Mouse (Mus musculus): ENCODE measurements around the gene Dph3. TPM values are rescaled to one million over a fixed set of nuclear protein-coding genes. Genes with fewer than 3 reads are reported as not detected.

The Dph3 gene
- polyA plus RNA-seq, 1 experiment from 2014 or later = 94.8 TPM

GRCm38 (mm10) chr14:32106911-32107310 lies 21.4 kb upstream of the Dph3 start:
- ATAC-seq (ENCODE audit: low FRiP score) = no peak
- no peaks in the 10 kb centered on the region for H3K4me1 ChIP-seq (ENCODE audit: control insufficient read depth, insufficient read depth, low read length)
- WGBS = 91% methylated on average over 4 of the region's 4 CpGs

GRCm38 (mm10) chr14:32105663-32106062 lies 20.1 kb upstream of the Dph3 start:
- H3K27ac ChIP-seq (ENCODE audit: low read depth, low read length) = no peak overlapping the region
- no peaks in the 10 kb centered on the region for H3K27me3 ChIP-seq (ENCODE audit: control insufficient read depth, insufficient read depth, low read length)
- ATAC-seq (ENCODE audit: low FRiP score) (no peak), DNase-seq (ENCODE audit: low spot score, missing footprints) (no peak)
- H3K36me3 ChIP-seq (ENCODE audit: control insufficient read depth, insufficient read depth, low read length) = no peaks in the 10 kb centered on the region
- H3K9me3 ChIP-seq (ENCODE audit: control insufficient read depth, low read length) = no peaks in the 10 kb centered on the region
- no peak overlapping the region for H3K9ac ChIP-seq (ENCODE audit: low read length)
- no peak overlapping the region for H3K4me3 ChIP-seq (ENCODE audit: low read depth, low read length)
- H3K4me1 ChIP-seq (ENCODE audit: control insufficient read depth, insufficient read depth, low read length) = no peaks in the 10 kb centered on the region
- whole genome bisulfite sequencing = 66% methylated on average over 7 of the region's 7 CpGs
- H3K4me2 ChIP-seq = no peak overlapping the region

More at GRCm38 (mm10) chr14:32106911-32107310, 21.4 kb upstream of the Dph3 start:
- no peak overlapping the region for H3K4me3 ChIP-seq (ENCODE audit: low read depth, low read length)
- no peak overlapping the region for H3K4me2 ChIP-seq
- no peak overlapping the region for H3K9ac ChIP-seq (ENCODE audit: low read length)
- H3K27ac ChIP-seq (ENCODE audit: low read depth, low read length) = no peak overlapping the region
- H3K9me3 ChIP-seq (ENCODE audit: control insufficient read depth, low read length) = no peaks in the 10 kb centered on the region
- H3K36me3 ChIP-seq (ENCODE audit: control insufficient read depth, insufficient read depth, low read length) = no peaks in the 10 kb centered on the region
- no peaks in the 10 kb centered on the region for H3K27me3 ChIP-seq (ENCODE audit: control insufficient read depth, insufficient read depth, low read length)
- DNase-seq (ENCODE audit: low spot score, missing footprints) = no peak

GRCm38 (mm10) chr14:32103556-32103955 lies 18.0 kb upstream of the Dph3 start:
- DNase-seq (ENCODE audit: low spot score, missing footprints) = no peak
- 80% methylated on average over 4 of the region's 4 CpGs for WGBS
- H3K36me3 ChIP-seq (ENCODE audit: control insufficient read depth, insufficient read depth, low read length) = peaks cover 6% of the 10 kb centered on the region; the same call in 1 of the 2 replicates

GRCm38 (mm10) chr14:32098951-32099350 lies 13.4 kb upstream of the Dph3 start:
- no peak overlapping the region for H3K4me2 ChIP-seq
- no peak overlapping the region for H3K27ac ChIP-seq (ENCODE audit: low read depth, low read length)
- H3K9me3 ChIP-seq (ENCODE audit: control insufficient read depth, low read length) = no peaks in the 10 kb centered on the region
- no peaks in the 10 kb centered on the region for H3K27me3 ChIP-seq (ENCODE audit: control insufficient read depth, insufficient read depth, low read length)
- H3K9ac ChIP-seq (ENCODE audit: low read length) = no peak overlapping the region
- ATAC-seq (ENCODE audit: low FRiP score) = no peak
- DNase-seq (ENCODE audit: low spot score, missing footprints) = no peak
- H3K4me1 ChIP-seq (ENCODE audit: control insufficient read depth, insufficient read depth, low read length) = no peaks in the 10 kb centered on the region
- no peak overlapping the region for H3K4me3 ChIP-seq (ENCODE audit: low read depth, low read length)
- H3K36me3 ChIP-seq (ENCODE audit: control insufficient read depth, insufficient read depth, low read length) = peaks cover 16% of the 10 kb centered on the region
- 94% methylated on average over 3 of the region's 3 CpGs for WGBS

More at GRCm38 (mm10) chr14:32103556-32103955, 18.0 kb upstream of the Dph3 start:
- H3K27ac ChIP-seq (ENCODE audit: low read depth, low read length) = no peak overlapping the region
- H3K27me3 ChIP-seq (ENCODE audit: control insufficient read depth, insufficient read depth, low read length) = no peaks in the 10 kb centered on the region
- no peak overlapping the region for H3K4me2 ChIP-seq
- no peak overlapping the region for H3K4me3 ChIP-seq (ENCODE audit: low read depth, low read length)
- no peaks in the 10 kb centered on the region for H3K9me3 ChIP-seq (ENCODE audit: control insufficient read depth, low read length)
- no peak for ATAC-seq (ENCODE audit: low FRiP score)
- H3K4me1 ChIP-seq (ENCODE audit: control insufficient read depth, insufficient read depth, low read length) = no peaks in the 10 kb centered on the region
- no peak overlapping the region for H3K9ac ChIP-seq (ENCODE audit: low read length)

GRCm38 (mm10) chr14:32097691-32098090 lies 12.2 kb upstream of the Dph3 start:
- Histone ChIP-seq H3K9me3 (ENCODE audit: control insufficient read depth, low read length) (no peaks in the 10 kb centered on the region), H3K27ac (ENCODE audit: low read depth, low read length) (no peak overlapping the region), H3K36me3 (ENCODE audit: control insufficient read depth, insufficient read depth, low read length) (peaks cover 16% of the 10 kb centered on the region), H3K4me1 (ENCODE audit: control insufficient read depth, insufficient read depth, low read length) (no peaks in the 10 kb centered on the region), H3K27me3 (ENCODE audit: control insufficient read depth, insufficient read depth, low read length) (no peaks in the 10 kb centered on the region), H3K9ac (ENCODE audit: low read length) (no peak overlapping the region), H3K4me2 (no peak overlapping the region), H3K4me3 (ENCODE audit: low read depth, low read length) (no peak overlapping the region)
- no peak for DNase-seq (ENCODE audit: low spot score, missing footprints)
- ATAC-seq (ENCODE audit: low FRiP score) = no peak
- 98% methylated on average over 7 of the region's 7 CpGs for WGBS

- Histone ChIP-seq H3K9ac (ENCODE audit: low read length) (no peak overlapping the region), H3K4me3 (ENCODE audit: low read depth, low read length) (no peak overlapping the region), H3K27me3 (ENCODE audit: control insufficient read depth, insufficient read depth, low read length) (no peaks in the 10 kb centered on the region), H3K27ac (ENCODE audit: low read depth, low read length) (no peak overlapping the region), H3K4me2 (no peak overlapping the region), H3K4me1 (ENCODE audit: control insufficient read depth, insufficient read depth, low read length) (no peaks in the 10 kb centered on the region), H3K9me3 (ENCODE audit: control insufficient read depth, low read length) (no peaks in the 10 kb centered on the region), H3K36me3 (ENCODE audit: control insufficient read depth, insufficient read depth, low read length) (peaks cover 16% of the 10 kb centered on the region)
- DNase-seq (ENCODE audit: low spot score, missing footprints) (no peak), ATAC-seq (ENCODE audit: low FRiP score) (no peak)
- WGBS = 84% methylated on average over 5 of the region's 5 CpGs
Measured at GRCm38 (mm10) chr14:32096740-32097139, 11.2 kb upstream of the Dph3 start.

GRCm38 (mm10) chr14:32095646-32096045 lies 10.1 kb upstream of the Dph3 start:
- no peaks in the 10 kb centered on the region for H3K27me3 ChIP-seq (ENCODE audit: control insufficient read depth, insufficient read depth, low read length)

GRCm38 (mm10) chr14:32093500-32094117 lies 8.1 kb upstream of the Dph3 start:
- no peak for DNase-seq (ENCODE audit: low spot score, missing footprints)
- Histone ChIP-seq H3K4me3 (ENCODE audit: low read depth, low read length) (no peak overlapping the region), H3K4me2 (no peak overlapping the region), H3K9ac (ENCODE audit: low read length) (no peak overlapping the region), H3K27ac (ENCODE audit: low read depth, low read length) (no peak overlapping the region), H3K27me3 (ENCODE audit: control insufficient read depth, insufficient read depth, low read length) (no peaks in the 10 kb centered on the region), H3K4me1 (ENCODE audit: control insufficient read depth, insufficient read depth, low read length) (no peaks in the 10 kb centered on the region), H3K36me3 (ENCODE audit: control insufficient read depth, insufficient read depth, low read length) (peaks cover 10% of the 10 kb centered on the region), H3K9me3 (ENCODE audit: control insufficient read depth, low read length) (no peaks in the 10 kb centered on the region)
- WGBS = 92% methylated on average over 11 of the region's 11 CpGs
- no peak for ATAC-seq (ENCODE audit: low FRiP score)

More at GRCm38 (mm10) chr14:32095646-32096045, 10.1 kb upstream of the Dph3 start:
- peaks cover 16% of the 10 kb centered on the region for H3K36me3 ChIP-seq (ENCODE audit: control insufficient read depth, insufficient read depth, low read length)
- 92% methylated on average over 5 of the region's 5 CpGs for WGBS
- H3K9me3 ChIP-seq (ENCODE audit: control insufficient read depth, low read length) = no peaks in the 10 kb centered on the region
- ATAC-seq (ENCODE audit: low FRiP score) = no peak
- no peak overlapping the region for H3K4me2 ChIP-seq
- no peak overlapping the region for H3K27ac ChIP-seq (ENCODE audit: low read depth, low read length)
- DNase-seq (ENCODE audit: low spot score, missing footprints) = no peak
- H3K4me1 ChIP-seq (ENCODE audit: control insufficient read depth, insufficient read depth, low read length) = no peaks in the 10 kb centered on the region
- no peak overlapping the region for H3K4me3 ChIP-seq (ENCODE audit: low read depth, low read length)
- no peak overlapping the region for H3K9ac ChIP-seq (ENCODE audit: low read length)

GRCm38 (mm10) chr14:32093018-32093417 lies 7.5 kb upstream of the Dph3 start:
- no peaks in the 10 kb centered on the region for H3K4me1 ChIP-seq (ENCODE audit: control insufficient read depth, insufficient read depth, low read length)
- H3K9me3 ChIP-seq (ENCODE audit: control insufficient read depth, low read length) = no peaks in the 10 kb centered on the region
- H3K36me3 ChIP-seq (ENCODE audit: control insufficient read depth, insufficient read depth, low read length) = peaks cover 10% of the 10 kb centered on the region
- H3K4me2 ChIP-seq = no peak overlapping the region
- H3K4me3 ChIP-seq (ENCODE audit: low read depth, low read length) = no peak overlapping the region
- H3K27ac ChIP-seq (ENCODE audit: low read depth, low read length) = no peak overlapping the region
- ATAC-seq (ENCODE audit: low FRiP score) = no peak
- no peak overlapping the region for H3K9ac ChIP-seq (ENCODE audit: low read length)
- H3K27me3 ChIP-seq (ENCODE audit: control insufficient read depth, insufficient read depth, low read length) = no peaks in the 10 kb centered on the region
- DNase-seq (ENCODE audit: low spot score, missing footprints) = no peak
- 78% methylated on average over 1 of the region's 1 CpGs for WGBS

All from midbrain, embryonic 11.5 days (tissue).